Mouse (Mus musculus): ENCODE results near the gene Stx1b. TPM values are rescaled to one million over a fixed set of nuclear protein-coding genes. Genes with fewer than 3 reads are reported as not detected.
"Not testable (repeated sequence)": the region's sequence is repeated elsewhere in the genome, so short reads cannot be mapped to it uniquely, and the experiment has no call there.

Gene Stx1b
- total and polyA plus RNA-seq, 3 experiments: 0.02 to 0.16 (median 0.15) TPM

- no peak for TF ChIP-seq TAL1 (conservative IDR thresholded peaks at IDR 0.05; ENCODE audit: low read depth, low read length)
- no peak for TF ChIP-seq GATA2 (IDR thresholded peaks at IDR 0.05; ENCODE audit: borderline replicate concordance, low read depth, low read length)
- no peak for TF ChIP-seq CTCF (IDR thresholded peaks at IDR 0.05; ENCODE audit: low read depth, low read length)
- TF ChIP-seq GATA1 (IDR thresholded peaks at IDR 0.05; ENCODE audit: borderline replicate concordance, low read length): no peak
- TF ChIP-seq POLR2AphosphoS5 (IDR thresholded peaks at IDR 0.05; ENCODE audit: insufficient replicate concordance, low read depth, low read length): no peak
- H3K36me3 ChIP-seq (replicated peaks): peaks cover 97% of the 10 kb centered on the region
- ATAC-seq (ENCODE audit: extremely low read depth, insufficient number of reproducible peaks, low FRiP score, poor library complexity, severe bottlenecking): no peak
These were observed 27.1 kb downstream of the Stx1b start for GRCm38 (mm10) chr7:127797076-127797845.

GRCm38 (mm10) chr7:127785308-127785707 lies 39.0 kb downstream of the Stx1b start, which contains the start of gene Gm49388:
Gene Gm49388 (plus strand): TSS chr7:127785608.
- no peaks in the 10 kb centered on the region for H3K9me3 ChIP-seq (replicated peaks)
- no peak for TF ChIP-seq CTCF (IDR thresholded peaks at IDR 0.05; ENCODE audit: low read depth, low read length)
- no peak for TF ChIP-seq POLR2AphosphoS5 (IDR thresholded peaks at IDR 0.05; ENCODE audit: insufficient replicate concordance, low read depth, low read length)
- ATAC-seq (ENCODE audit: extremely low read depth, insufficient number of reproducible peaks, low FRiP score, poor library complexity, severe bottlenecking): no peak

More at GRCm38 (mm10) chr7:127797076-127797845, 27.1 kb downstream of the Stx1b start:
- H3K4me1 ChIP-seq (ENCODE audit: insufficient read depth, low read depth, low read length): peaks cover 48% of the 10 kb centered on the region
- H3K9me3 ChIP-seq (replicated peaks): no peaks in the 10 kb centered on the region
- no peak for DNase-seq (ENCODE audit: low spot score)
- H3K27me3 ChIP-seq (ENCODE audit: insufficient read depth, low read length): no peaks in the 10 kb centered on the region
- H3K4me3 ChIP-seq (ENCODE audit: low read depth, low read length): no peak overlapping the region

GRCm38 (mm10) chr7:127778350-127778749 lies 46.0 kb downstream of the Stx1b start:
- no peaks in the 10 kb centered on the region for H3K9me3 ChIP-seq (replicated peaks)
- H3K36me3 ChIP-seq (replicated peaks): peaks cover 74% of the 10 kb centered on the region
- TF ChIP-seq GATA1 (IDR thresholded peaks at IDR 0.05; ENCODE audit: borderline replicate concordance, low read length) (no peak), CTCF (IDR thresholded peaks at IDR 0.05; ENCODE audit: low read depth, low read length) (no peak), POLR2AphosphoS5 (IDR thresholded peaks at IDR 0.05; ENCODE audit: insufficient replicate concordance, low read depth, low read length) (no peak)
- H3K4me1 ChIP-seq (ENCODE audit: insufficient read depth, low read depth, low read length): peaks cover 63% of the 10 kb centered on the region
- no peaks in the 10 kb centered on the region for H3K27me3 ChIP-seq (ENCODE audit: insufficient read depth, low read length)
- DNase-seq (ENCODE audit: low spot score): no peak
- ATAC-seq (ENCODE audit: extremely low read depth, insufficient number of reproducible peaks, low FRiP score, poor library complexity, severe bottlenecking): no peak
- peak overlapping the region; percentile 82 for H3K4me3 ChIP-seq (ENCODE audit: low read depth, low read length)

More at GRCm38 (mm10) chr7:127785308-127785707, 39.0 kb downstream of the Stx1b start, which contains the start of gene Gm49388:
- no peak within 1 kb of the TSS for H3K4me3 ChIP-seq (ENCODE audit: low read depth, low read length)
- H3K27me3 ChIP-seq (ENCODE audit: insufficient read depth, low read length): no peaks in the 10 kb centered on the region
- no peak for DNase-seq (ENCODE audit: low spot score)
- peaks cover 21% of the 10 kb centered on the region for H3K4me1 ChIP-seq (ENCODE audit: insufficient read depth, low read depth, low read length)
- peaks cover 99% of the 10 kb centered on the region for H3K36me3 ChIP-seq (replicated peaks)

- ATAC-seq (ENCODE audit: extremely low read depth, insufficient number of reproducible peaks, low FRiP score, poor library complexity, severe bottlenecking): no peak
- H3K36me3 ChIP-seq (replicated peaks): peaks cover 74% of the 10 kb centered on the region
These were observed 46.7 kb downstream of the Stx1b start for GRCm38 (mm10) chr7:127777474-127778266.

GRCm38 (mm10) chr7:127776878-127777473 lies 47.4 kb downstream of the Stx1b start:
- DNase-seq (ENCODE audit: low spot score) (peak; percentile 87), ATAC-seq (ENCODE audit: extremely low read depth, insufficient number of reproducible peaks, low FRiP score, poor library complexity, severe bottlenecking) (peak; percentile 72)
- TF ChIP-seq CTCF (IDR thresholded peaks at IDR 0.05; ENCODE audit: low read depth, low read length) (no peak), POLR2AphosphoS5 (IDR thresholded peaks at IDR 0.05; ENCODE audit: insufficient replicate concordance, low read depth, low read length) (no peak), GATA1 (IDR thresholded peaks at IDR 0.05; ENCODE audit: borderline replicate concordance, low read length) (no peak), TAL1 (conservative IDR thresholded peaks at IDR 0.05; ENCODE audit: low read depth, low read length) (no peak), GATA2 (IDR thresholded peaks at IDR 0.05; ENCODE audit: borderline replicate concordance, low read depth, low read length) (no peak)
- no peaks in the 10 kb centered on the region for H3K27me3 ChIP-seq (ENCODE audit: insufficient read depth, low read length)
- H3K4me1 ChIP-seq (ENCODE audit: insufficient read depth, low read depth, low read length): peaks cover 71% of the 10 kb centered on the region
- no peaks in the 10 kb centered on the region for H3K9me3 ChIP-seq (replicated peaks)
- H3K36me3 ChIP-seq (replicated peaks): peaks cover 70% of the 10 kb centered on the region
- H3K4me3 ChIP-seq (ENCODE audit: low read depth, low read length): peak overlapping the region; percentile 82

More at GRCm38 (mm10) chr7:127777474-127778266, 46.7 kb downstream of the Stx1b start:
- no peaks in the 10 kb centered on the region for H3K9me3 ChIP-seq (replicated peaks)
- peaks cover 69% of the 10 kb centered on the region for H3K4me1 ChIP-seq (ENCODE audit: insufficient read depth, low read depth, low read length)
- TF ChIP-seq GATA2 (IDR thresholded peaks at IDR 0.05; ENCODE audit: borderline replicate concordance, low read depth, low read length): no peak
- no peak for TF ChIP-seq CTCF (IDR thresholded peaks at IDR 0.05; ENCODE audit: low read depth, low read length)
- TF ChIP-seq POLR2AphosphoS5 (IDR thresholded peaks at IDR 0.05; ENCODE audit: insufficient replicate concordance, low read depth, low read length): no peak
- TF ChIP-seq GATA1 (IDR thresholded peaks at IDR 0.05; ENCODE audit: borderline replicate concordance, low read length): no peak
- TF ChIP-seq TAL1 (conservative IDR thresholded peaks at IDR 0.05; ENCODE audit: low read depth, low read length): no peak
- peak overlapping the region; percentile 82 for H3K4me3 ChIP-seq (ENCODE audit: low read depth, low read length)
- DNase-seq (ENCODE audit: low spot score): no peak
- no peaks in the 10 kb centered on the region for H3K27me3 ChIP-seq (ENCODE audit: insufficient read depth, low read length)

GRCm38 (mm10) chr7:127776426-127776825 lies 47.9 kb downstream of the Stx1b start, which contains the start of gene Setd1a:
Gene Setd1a (plus strand): TSS chr7:127776670.
- peaks cover 76% of the 10 kb centered on the region for H3K4me1 ChIP-seq (ENCODE audit: insufficient read depth, low read depth, low read length)
- ATAC-seq (ENCODE audit: extremely low read depth, insufficient number of reproducible peaks, low FRiP score, poor library complexity, severe bottlenecking): peak; percentile 50; the same call in 1 of the 2 replicates
- H3K4me3 ChIP-seq (ENCODE audit: low read depth, low read length): peak within 1 kb of the TSS; percentile 82
- TF ChIP-seq TAL1 (conservative IDR thresholded peaks at IDR 0.05; ENCODE audit: low read depth, low read length) (no peak), POLR2AphosphoS5 (IDR thresholded peaks at IDR 0.05; ENCODE audit: insufficient replicate concordance, low read depth, low read length) (peak; percentile 25; the same call in 1 of the 2 replicates)
- DNase-seq (ENCODE audit: low spot score): peak; percentile 65
- peaks cover 69% of the 10 kb centered on the region for H3K36me3 ChIP-seq (replicated peaks)
- no peaks in the 10 kb centered on the region for H3K27me3 ChIP-seq (ENCODE audit: insufficient read depth, low read length)
- H3K9me3 ChIP-seq (replicated peaks): no peaks in the 10 kb centered on the region

- Histone ChIP-seq H3K4me1 (ENCODE audit: insufficient read depth, low read depth, low read length) (peaks cover 77% of the 10 kb centered on the region), H3K4me3 (ENCODE audit: low read depth, low read length) (peak overlapping the region; percentile 82), H3K36me3 (replicated peaks) (peaks cover 69% of the 10 kb centered on the region)
- DNase-seq (ENCODE audit: low spot score); H3K27me3 ChIP-seq (ENCODE audit: insufficient read depth, low read length); ATAC-seq (ENCODE audit: extremely low read depth, insufficient number of reproducible peaks, low FRiP score, poor library complexity, severe bottlenecking); H3K9me3 ChIP-seq (replicated peaks): not testable (repeated sequence)
These were observed 48.5 kb downstream of the Stx1b start for GRCm38 (mm10) chr7:127775837-127776236.
